Mouse (Mus musculus): Measurements from ENCODE around the gene Tlx2.

DNA sequence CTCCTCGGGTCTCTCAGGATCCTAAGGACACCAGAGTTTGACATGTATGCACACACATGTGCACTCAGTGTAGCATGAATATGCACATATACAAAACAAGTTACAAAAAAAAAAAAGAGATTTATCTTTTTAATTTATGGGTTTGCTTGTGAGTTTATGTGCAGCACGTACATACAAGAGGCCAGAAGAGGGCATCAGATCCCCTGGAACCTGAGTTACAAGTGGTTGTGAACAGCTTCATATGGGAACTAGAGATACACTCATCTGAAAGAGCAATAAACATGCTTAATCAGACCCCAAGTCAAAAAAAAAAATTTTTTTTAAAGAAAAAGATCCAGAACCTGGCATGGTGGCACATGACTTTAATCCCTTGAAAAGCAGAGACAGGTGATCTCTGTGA lies 4.9 kb upstream of the Tlx2 start:
- TF ChIP-seq POLR2A (IDR thresholded peaks at IDR 0.05; ENCODE audit: insufficient read depth, low read depth, low read length) (no peak), CTCF (IDR thresholded peaks at IDR 0.05; ENCODE audit: insufficient read depth, low read depth, low read length) (no peak)
